Mouse (Mus musculus): ENCODE data around the gene Jam2. TPM values are rescaled to one million over a fixed set of nuclear protein-coding genes. Genes with fewer than 3 reads are reported as not detected.

Gene Jam2
- polyA plus RNA-seq, 1 experiment from 2014 or later = 22.8 TPM

- H3K9me3 ChIP-seq = no peaks in the 10 kb centered on the region
- no peak overlapping the region for H3K9ac ChIP-seq
- WGBS = 8% methylated on average over 8 of the region's 8 CpGs
- H3K36me3 ChIP-seq (replicated peaks) = no peaks in the 10 kb centered on the region
- no peaks in the 10 kb centered on the region for H3K27me3 ChIP-seq (replicated peaks)
- H3K4me2 ChIP-seq = peak overlapping the region; percentile 98
- peak overlapping the region; percentile 79 for H3K4me3 ChIP-seq
- peak overlapping the region; percentile 87; the same call in 1 of the 2 replicates for H3K27ac ChIP-seq
- peaks cover 24% of the 10 kb centered on the region for H3K4me1 ChIP-seq
- peak; percentile 55 for ATAC-seq (replicated peaks)
These were observed 1.2 kb upstream of the Jam2 start for GRCm38 (mm10) chr16:84772496-84773267.

GRCm38 (mm10) chr16:84773268-84773861, 558 bp upstream of the Jam2 start:
- peaks cover 24% of the 10 kb centered on the region for H3K4me1 ChIP-seq
- no peaks in the 10 kb centered on the region for H3K9me3 ChIP-seq
- peak overlapping the region; percentile 87 for H3K27ac ChIP-seq
- H3K27me3 ChIP-seq (replicated peaks) = no peaks in the 10 kb centered on the region
- ATAC-seq (replicated peaks) = peak; percentile 44
- H3K4me3 ChIP-seq = peak overlapping the region; percentile 79
- WGBS = under 1% methylated on average over 15 of the region's 15 CpGs
- H3K9ac ChIP-seq = peak overlapping the region; percentile 77; the same call in 1 of the 2 replicates
- peak overlapping the region; percentile 98 for H3K4me2 ChIP-seq
- H3K36me3 ChIP-seq (replicated peaks) = no peaks in the 10 kb centered on the region

GRCm38 (mm10) chr16:84774761-84775231, 873 bp downstream of the Jam2 start:
- Histone ChIP-seq H3K36me3 (replicated peaks) (no peaks in the 10 kb centered on the region), H3K9me3 (no peaks in the 10 kb centered on the region), H3K9ac (peak overlapping the region; percentile 77), H3K4me1 (peaks cover 24% of the 10 kb centered on the region), H3K27me3 (replicated peaks) (no peaks in the 10 kb centered on the region), H3K27ac (peak overlapping the region; percentile 87), H3K4me2 (peak overlapping the region; percentile 98), H3K4me3 (peak overlapping the region; percentile 79)
- under 1% methylated on average over 23 of the region's 23 CpGs for WGBS
- peak; percentile 50 for ATAC-seq (replicated peaks)

GRCm38 (mm10) chr16:84775356-84775755, 1.4 kb downstream of the Jam2 start:
- Histone ChIP-seq H3K9ac (no peak overlapping the region; the same call in 1 of the 2 replicates), H3K36me3 (replicated peaks) (no peaks in the 10 kb centered on the region), H3K4me3 (peak overlapping the region; percentile 79), H3K9me3 (no peaks in the 10 kb centered on the region), H3K27ac (no peak overlapping the region), H3K4me1 (peaks cover 24% of the 10 kb centered on the region), H3K27me3 (replicated peaks) (no peaks in the 10 kb centered on the region), H3K4me2 (peak overlapping the region; percentile 98)
- ATAC-seq (replicated peaks) = no peak
- 11% methylated on average over 11 of the region's 11 CpGs for WGBS

GRCm38 (mm10) chr16:84776089-84776784, 2.3 kb downstream of the Jam2 start:
- no peaks in the 10 kb centered on the region for H3K36me3 ChIP-seq (replicated peaks)
- 36% methylated on average over 7 of the region's 7 CpGs for WGBS
- H3K9me3 ChIP-seq = no peaks in the 10 kb centered on the region
- peak overlapping the region; percentile 79 for H3K4me3 ChIP-seq
- no peak for ATAC-seq (replicated peaks)
- no peak overlapping the region for H3K27ac ChIP-seq
- H3K27me3 ChIP-seq (replicated peaks) = no peaks in the 10 kb centered on the region
- peak overlapping the region; percentile 98 for H3K4me2 ChIP-seq
- H3K9ac ChIP-seq = no peak overlapping the region
- peaks cover 24% of the 10 kb centered on the region for H3K4me1 ChIP-seq

GRCm38 (mm10) chr16:84778431-84778830, 4.5 kb downstream of the Jam2 start:
- H3K27me3 ChIP-seq (replicated peaks) = no peaks in the 10 kb centered on the region
- H3K27ac ChIP-seq = no peak overlapping the region
- H3K9me3 ChIP-seq = no peaks in the 10 kb centered on the region
- 90% methylated on average over 6 of the region's 6 CpGs for WGBS
- no peak for ATAC-seq (replicated peaks)
- H3K9ac ChIP-seq = no peak overlapping the region
- H3K4me3 ChIP-seq = no peak overlapping the region
- no peaks in the 10 kb centered on the region for H3K36me3 ChIP-seq (replicated peaks)
- H3K4me2 ChIP-seq = no peak overlapping the region
- H3K4me1 ChIP-seq = peaks cover 16% of the 10 kb centered on the region

GRCm38 (mm10) chr16:84778861-84779630, 5.1 kb downstream of the Jam2 start:
- H3K27me3 ChIP-seq (replicated peaks) = no peaks in the 10 kb centered on the region
- peaks cover 14% of the 10 kb centered on the region for H3K4me1 ChIP-seq
- ATAC-seq (replicated peaks) = no peak
- no peaks in the 10 kb centered on the region for H3K36me3 ChIP-seq (replicated peaks)
- H3K9me3 ChIP-seq = no peaks in the 10 kb centered on the region
- no peak overlapping the region for H3K4me2 ChIP-seq
- no peak overlapping the region for H3K27ac ChIP-seq
- 87% methylated on average over 6 of the region's 6 CpGs for WGBS
- no peak overlapping the region for H3K4me3 ChIP-seq
- H3K9ac ChIP-seq = no peak overlapping the region

- Histone ChIP-seq H3K36me3 (replicated peaks) (no peaks in the 10 kb centered on the region), H3K4me3 (no peak overlapping the region), H3K9me3 (no peaks in the 10 kb centered on the region), H3K27ac (no peak overlapping the region), H3K27me3 (replicated peaks) (no peaks in the 10 kb centered on the region), H3K4me2 (no peak overlapping the region), H3K4me1 (peaks cover 13% of the 10 kb centered on the region), H3K9ac (no peak overlapping the region)
- WGBS = 88% methylated on average over 5 of the region's 5 CpGs
- no peak for ATAC-seq (replicated peaks)
These were observed 5.8 kb downstream of the Jam2 start for GRCm38 (mm10) chr16:84779718-84780117.

GRCm38 (mm10) chr16:84783279-84783678, 9.4 kb downstream of the Jam2 start:
- no peaks in the 10 kb centered on the region for H3K27me3 ChIP-seq (replicated peaks)
- no peak overlapping the region for H3K4me3 ChIP-seq
- no peak overlapping the region for H3K27ac ChIP-seq
- H3K9ac ChIP-seq = no peak overlapping the region
- H3K9me3 ChIP-seq = no peaks in the 10 kb centered on the region
- no peak overlapping the region for H3K4me2 ChIP-seq
- 41% methylated on average over 2 of the region's 2 CpGs for WGBS
- ATAC-seq (replicated peaks) = no peak
- H3K36me3 ChIP-seq (replicated peaks) = no peaks in the 10 kb centered on the region
- H3K4me1 ChIP-seq = peaks cover 3% of the 10 kb centered on the region

- Histone ChIP-seq H3K4me3 (no peak overlapping the region), H3K9me3 (no peaks in the 10 kb centered on the region), H3K36me3 (replicated peaks) (no peaks in the 10 kb centered on the region), H3K4me2 (no peak overlapping the region), H3K27ac (no peak overlapping the region), H3K4me1 (peaks cover 3% of the 10 kb centered on the region), H3K27me3 (replicated peaks) (no peaks in the 10 kb centered on the region), H3K9ac (no peak overlapping the region)
- WGBS = 10% methylated on average over 7 of the region's 7 CpGs
- ATAC-seq (replicated peaks) = no peak; the same call in 1 of the 2 replicates
These were observed 11.0 kb downstream of the Jam2 start for GRCm38 (mm10) chr16:84784966-84785365.

GRCm38 (mm10) chr16:84790595-84791165, 16.8 kb downstream of the Jam2 start:
- 89% methylated on average over 2 of the region's 2 CpGs for WGBS
- Histone ChIP-seq H3K36me3 (replicated peaks) (no peaks in the 10 kb centered on the region), H3K27ac (no peak overlapping the region), H3K27me3 (replicated peaks) (no peaks in the 10 kb centered on the region), H3K4me2 (no peak overlapping the region), H3K9me3 (no peaks in the 10 kb centered on the region), H3K4me1 (no peaks in the 10 kb centered on the region), H3K9ac (no peak overlapping the region), H3K4me3 (no peak overlapping the region)
- no peak for ATAC-seq (replicated peaks)
